19 mouse cellular contexts compared by ENCODE assay signal in the genomic region with DNA sequence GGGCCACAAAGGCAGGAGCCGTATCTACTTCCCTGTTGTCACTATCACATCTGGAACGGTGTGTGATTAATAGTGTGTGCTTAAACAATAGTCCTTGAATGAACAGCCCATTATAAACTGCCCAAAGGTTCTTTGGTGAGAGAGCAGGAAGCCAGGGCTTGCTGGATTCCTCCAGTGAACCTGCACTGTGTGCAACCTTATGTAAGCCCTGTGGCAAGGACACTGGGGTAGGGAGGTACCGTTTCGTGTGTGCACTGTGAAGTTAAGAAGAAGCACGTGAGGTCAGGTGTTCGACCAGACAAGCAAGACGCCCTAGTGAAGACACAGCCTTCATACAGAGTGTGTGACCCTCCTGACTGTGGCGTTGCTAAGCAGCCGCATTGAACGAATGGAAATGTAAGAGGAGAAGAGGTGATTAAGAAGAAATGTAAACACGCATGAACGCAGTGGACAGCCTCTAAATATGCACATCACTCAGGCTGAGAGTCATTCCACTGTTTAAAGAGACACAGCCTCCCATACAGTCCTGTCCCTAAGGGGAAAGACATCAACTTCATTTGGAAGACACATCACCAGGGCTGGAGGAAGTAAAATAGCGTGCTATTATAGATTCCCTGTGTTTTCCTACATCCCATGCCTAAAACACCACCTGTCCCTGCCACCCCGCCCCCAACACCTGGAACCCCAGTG.
A peak's percentile ranks its signal among the peaks of the same experiment; 100 is the strongest.
DNase-seq lines count a peak whose midpoint lies in the region; ATAC-seq lines count a peak whose summit lies in the region.
"Had no signal": no experiment of that assay in that cellular context is flagged by ENCODE, and none has a peak within 500 bp of the region (broad histone marks: within the 10 kb centered on the region; RNA-seq: fewer than 3 reads in every experiment).

No protein-coding gene starts in this region.

- H3K36me3 ChIP-seq in embryonic facial prominence, embryonic 11.5 days (replicated peaks; ENCODE audit: control insufficient read depth, insufficient read depth, low read depth, low read length), result no peaks in the 10 kb centered on the region
- no peaks in the 10 kb centered on the region for H3K36me3 ChIP-seq in embryonic facial prominence, embryonic 10.5 days (replicated peaks)
- H3K36me3 ChIP-seq in lung, embryonic 15.5 days, result no peaks in the 10 kb centered on the region
- H3K36me3 ChIP-seq in intestine, embryonic 16.5 days (ENCODE audit: control insufficient read depth, insufficient read depth, low read length), result no peaks in the 10 kb centered on the region
- no peaks in the 10 kb centered on the region for H3K36me3 ChIP-seq in stomach, embryonic 16.5 days (ENCODE audit: control insufficient read depth, insufficient read depth, low read length)
- H3K36me3 ChIP-seq: embryonic facial prominence, embryonic 13.5 days; forebrain, embryonic 12.5 days; heart, embryonic 15.5 days had no signal

- H3K4me1 ChIP-seq in embryonic facial prominence, embryonic 11.5 days (ENCODE audit: control insufficient read depth, insufficient read depth, low read length), result no peaks in the 10 kb centered on the region
- H3K4me1 ChIP-seq in embryonic facial prominence, embryonic 10.5 days, result peaks cover 10% of the 10 kb centered on the region
- H3K4me1 ChIP-seq in lung, embryonic 15.5 days, result peaks cover 25% of the 10 kb centered on the region
- H3K4me1 ChIP-seq in intestine, embryonic 16.5 days (ENCODE audit: control insufficient read depth, insufficient read depth, low read length), result peaks cover 10% of the 10 kb centered on the region
- peaks cover 12% of the 10 kb centered on the region for H3K4me1 ChIP-seq in stomach, embryonic 16.5 days (ENCODE audit: control insufficient read depth, insufficient read depth, low read length)

- WGBS in embryonic facial prominence, embryonic 11.5 days, result 71% methylated on average over 14 of the region's 14 CpGs
- WGBS in embryonic facial prominence, embryonic 10.5 days, result 74% methylated on average over 14 of the region's 14 CpGs
- 10% methylated on average over 14 of the region's 14 CpGs for WGBS in lung, embryonic 15.5 days
- WGBS in intestine, embryonic 16.5 days, result 26% methylated on average over 14 of the region's 14 CpGs
- WGBS in stomach, embryonic 16.5 days, result 27% methylated on average over 14 of the region's 14 CpGs

- H3K27me3 ChIP-seq in embryonic facial prominence, embryonic 11.5 days (ENCODE audit: control insufficient read depth, insufficient read depth, low read length), result no peaks in the 10 kb centered on the region
- no peaks in the 10 kb centered on the region for H3K27me3 ChIP-seq in embryonic facial prominence, embryonic 10.5 days (replicated peaks; ENCODE audit: low read depth, poor library complexity, severe bottlenecking)
- no peaks in the 10 kb centered on the region for H3K27me3 ChIP-seq in lung, embryonic 15.5 days
- no peaks in the 10 kb centered on the region for H3K27me3 ChIP-seq in intestine, embryonic 16.5 days (replicated peaks; ENCODE audit: control insufficient read depth, insufficient read depth, low read length)
- no peaks in the 10 kb centered on the region for H3K27me3 ChIP-seq in stomach, embryonic 16.5 days (ENCODE audit: control insufficient read depth, insufficient read depth, low read length)
- H3K27me3 ChIP-seq: embryonic facial prominence, embryonic 13.5 days; heart, embryonic 15.5 days; Patski had no signal

- no peak overlapping the region for H3K4me3 ChIP-seq in embryonic facial prominence, embryonic 11.5 days (ENCODE audit: low read depth, low read length)
- H3K4me3 ChIP-seq in embryonic facial prominence, embryonic 10.5 days, result no peak overlapping the region
- no peak overlapping the region for H3K4me3 ChIP-seq in lung, embryonic 15.5 days
- no peak overlapping the region for H3K4me3 ChIP-seq in intestine, embryonic 16.5 days (ENCODE audit: low read length)
- H3K4me3 ChIP-seq in stomach, embryonic 16.5 days (replicated peaks; ENCODE audit: low read length), result no peak overlapping the region
- H3K4me3 ChIP-seq: embryonic facial prominence, embryonic 13.5 days; forebrain, embryonic 12.5 days; heart, embryonic 15.5 days had no signal

- no peak overlapping the region for H3K9ac ChIP-seq in embryonic facial prominence, embryonic 11.5 days (replicated peaks; ENCODE audit: low read length)
- H3K9ac ChIP-seq in lung, embryonic 15.5 days, result no peak overlapping the region
- H3K9ac ChIP-seq in intestine, embryonic 16.5 days (ENCODE audit: low read depth, low read length), result no peak overlapping the region
- no peak overlapping the region for H3K9ac ChIP-seq in stomach, embryonic 16.5 days (ENCODE audit: low read length)
- H3K9ac ChIP-seq: embryonic facial prominence, embryonic 13.5 days; forebrain, embryonic 12.5 days; heart, embryonic 15.5 days had no signal

- peak; percentile 21 for DNase-seq in embryonic facial prominence, embryonic 11.5 days (ENCODE audit: low spot score)
- no peak for DNase-seq in embryonic facial prominence, embryonic 10.5 days (ENCODE audit: low spot score)
- DNase-seq in lung, postnatal 25 days (ENCODE audit: low spot score), result no peak
- no peak for DNase-seq in testis, postnatal 10 days (ENCODE audit: low spot score)
- DNase-seq: adrenal gland, adult 2 months; cerebellum, adult 8-10 months; heart, adult 11 months; kidney, adult 8-10 months; liver; right cerebral cortex, postnatal 25 days; thymus, postnatal 14 days had no signal

- no peak overlapping the region for H3K27ac ChIP-seq in embryonic facial prominence, embryonic 11.5 days (replicated peaks; ENCODE audit: low read depth, low read length)
- no peak overlapping the region for H3K27ac ChIP-seq in embryonic facial prominence, embryonic 10.5 days (replicated peaks)
- H3K27ac ChIP-seq in lung, embryonic 15.5 days, result peak overlapping the region; percentile 6; the same call in 1 of the 2 replicates
- no peak overlapping the region for H3K27ac ChIP-seq in intestine, embryonic 16.5 days (ENCODE audit: low read length)
- H3K27ac ChIP-seq in stomach, embryonic 16.5 days (ENCODE audit: low read length), result peak overlapping the region; percentile 6; the same call in 1 of the 2 replicates
- H3K27ac ChIP-seq: embryonic facial prominence, embryonic 13.5 days; forebrain, embryonic 12.5 days; heart, embryonic 15.5 days had no signal

- 0 out of 2 replicates have a peak, but pooled peaks have one; percentile 39 for ATAC-seq in embryonic facial prominence, embryonic 11.5 days (replicated peaks; ENCODE audit: insufficient number of reproducible peaks, low FRiP score, low TSS enrichment, low read depth)
- ATAC-seq in lung, embryonic 15.5 days (ENCODE audit: borderline replicate concordance, extremely low read depth, low FRiP score, low TSS enrichment), result peak; percentile 37; the same call in 1 of the 2 replicates
- ATAC-seq in intestine, embryonic 16.5 days, result peak; percentile 72
- peak; percentile 75 for ATAC-seq in stomach, embryonic 16.5 days (ENCODE audit: insufficient read depth, low FRiP score)
- no peak for ATAC-seq in frontal cortex, adult (ENCODE audit: low TSS enrichment)
- ATAC-seq: Patski had no signal

- H3K4me2 ChIP-seq in embryonic facial prominence, embryonic 11.5 days (ENCODE audit: low read depth, low read length), result no peak overlapping the region
- H3K4me2 ChIP-seq in lung, embryonic 15.5 days, result no peak overlapping the region
- peak overlapping the region; percentile 24 for H3K4me2 ChIP-seq in intestine, embryonic 16.5 days (ENCODE audit: low read depth, low read length)
- no peak overlapping the region for H3K4me2 ChIP-seq in stomach, embryonic 16.5 days (ENCODE audit: low read depth, low read length)
- H3K4me2 ChIP-seq: embryonic facial prominence, embryonic 13.5 days; forebrain, embryonic 12.5 days; heart, embryonic 15.5 days had no signal

- H3K9me3 ChIP-seq in embryonic facial prominence, embryonic 11.5 days (replicated peaks; ENCODE audit: control insufficient read depth, low read length), result no peaks in the 10 kb centered on the region
- H3K9me3 ChIP-seq in embryonic facial prominence, embryonic 10.5 days, result no peaks in the 10 kb centered on the region
- no peaks in the 10 kb centered on the region for H3K9me3 ChIP-seq in lung, embryonic 15.5 days
- H3K9me3 ChIP-seq in intestine, embryonic 16.5 days (ENCODE audit: control insufficient read depth, low read length), result peaks cover 2% of the 10 kb centered on the region
- H3K9me3 ChIP-seq in stomach, embryonic 16.5 days (replicated peaks; ENCODE audit: control insufficient read depth, low read length), result no peaks in the 10 kb centered on the region
- H3K9me3 ChIP-seq: embryonic facial prominence, embryonic 13.5 days had no signal

Comparison
In these comparisons a context has a peak if more than half of its experiments do, and no peak if none do; other contexts are left out.
1. H3K27ac ChIP-seq: peak in lung, embryonic 15.5 days (single experiment) and stomach, embryonic 16.5 days (single experiment); none in embryonic facial prominence, embryonic 11.5 days (single experiment), embryonic facial prominence, embryonic 10.5 days (single experiment) and intestine, embryonic 16.5 days (single experiment).